Mouse (Mus musculus) C2C12 (cell line): ENCODE results near the gene Ino80b.

ENCODE experiments used
- CTCF ChIP-seq: IDR thresholded peaks from one replicate; pipeline ENCODE4 v1.5.1; 2011; ENCODE audit not compliant: control insufficient read depth, insufficient read depth, insufficient read length
- MYOG ChIP-seq: IDR thresholded peaks from one replicate; pipeline ENCODE4 v1.6.1; 2011; ENCODE audit not compliant: control insufficient read depth, insufficient read length; ENCODE audit errors: extremely low read depth

GRCm38 (mm10) chr6:83136881-83137575, 11.8 kb upstream of the Ino80b start:
- TF ChIP-seq CTCF (no peak), MYOG (no peak)
